Mouse (Mus musculus) cortical plate, adult 2 months (tissue): Measurements from ENCODE around the gene Mbtps1. TPM values are rescaled to one million over a fixed set of nuclear protein-coding genes. Genes with fewer than 3 reads are reported as not detected.

Experiments
- H3K27ac ChIP-seq: fragments of 200-500 bp; 2 replicates; pipeline ENCODE4 v1.5.1; 2012; ENCODE audit warnings: low read length, control low read depth, inconsistent platforms; ENCODE audit not compliant: insufficient read depth
- H3K4me1 ChIP-seq: fragments of 200-500 bp; 2 replicates; pipeline ENCODE4 v1.6.1; 2011; ENCODE audit warnings: low read length; ENCODE audit not compliant: control insufficient read depth, insufficient read depth
- H3K4me3 ChIP-seq: fragments of 200-500 bp; 2 replicates; pipeline ENCODE4 v1.5.1; 2011; ENCODE audit warnings: mild to moderate bottlenecking, low read length, control low read depth; ENCODE audit not compliant: insufficient read depth
- CTCF ChIP-seq: fragments of 200-500 bp; IDR thresholded peaks from 2 replicates; pipeline ENCODE4 v1.5.1; 2011; ENCODE audit warnings: mild to moderate bottlenecking, control low read depth, low read length; ENCODE audit not compliant: insufficient read depth; ENCODE audit errors: extremely low read depth
- POLR2A ChIP-seq: fragments of 200-500 bp; IDR thresholded peaks from 2 replicates; pipeline ENCODE4 v1.6.1; 2011; ENCODE audit warnings: mild to moderate bottlenecking, low read length, control low read depth; ENCODE audit not compliant: insufficient read depth; ENCODE audit errors: extremely low read depth
- polyA plus RNA-seq: library from polyadenylated mRNA; depleted of rRNA; stranded (reverse); fragments of >200 nt; gene quantifications from 2 replicates; pipeline ENCODE4 v1.2.3, GENCODE M21; 2012

The Mbtps1 gene
- polyA plus RNA-seq, 1 experiment, result 66.1 TPM

GRCm38 (mm10) chr8:119531973-119532372, 26.6 kb downstream of the Mbtps1 start:
- Histone ChIP-seq H3K27ac (no peak overlapping the region), H3K4me1 (peaks cover 7% of the 10 kb centered on the region), H3K4me3 (no peak overlapping the region)
- TF ChIP-seq CTCF, result no peak
- TF ChIP-seq POLR2A, result no peak

GRCm38 (mm10) chr8:119531397-119531796, 27.1 kb downstream of the Mbtps1 start:
- TF ChIP-seq CTCF (no peak), POLR2A (no peak)

GRCm38 (mm10) chr8:119530937-119531336, 27.6 kb downstream of the Mbtps1 start:
- no peak for TF ChIP-seq CTCF
- no peak for TF ChIP-seq POLR2A
- Histone ChIP-seq H3K4me1 (peaks cover 7% of the 10 kb centered on the region), H3K4me3 (no peak overlapping the region), H3K27ac (no peak overlapping the region)

More at GRCm38 (mm10) chr8:119531397-119531796, 27.1 kb downstream of the Mbtps1 start:
- Histone ChIP-seq H3K4me3 (no peak overlapping the region), H3K4me1 (peaks cover 7% of the 10 kb centered on the region), H3K27ac (no peak overlapping the region)

GRCm38 (mm10) chr8:119528762-119529161, 29.8 kb downstream of the Mbtps1 start:
- Histone ChIP-seq H3K4me3 (no peak overlapping the region), H3K27ac (no peak overlapping the region), H3K4me1 (peaks cover 7% of the 10 kb centered on the region)
- TF ChIP-seq POLR2A (no peak), CTCF (no peak)

- H3K27ac ChIP-seq, result no peak overlapping the region
- no peaks in the 10 kb centered on the region for H3K4me1 ChIP-seq
- TF ChIP-seq CTCF (peak; percentile 21; the same call in 1 of the 2 replicates), POLR2A (no peak)
These were observed 38.4 kb downstream of the Mbtps1 start for GRCm38 (mm10) chr8:119520102-119520501.

GRCm38 (mm10) chr8:119516674-119517073, 41.9 kb downstream of the Mbtps1 start:
- no peak for TF ChIP-seq CTCF
- TF ChIP-seq POLR2A, result no peak
- H3K27ac ChIP-seq, result no peak overlapping the region
- H3K4me1 ChIP-seq, result no peaks in the 10 kb centered on the region
- no peak overlapping the region for H3K4me3 ChIP-seq

More at GRCm38 (mm10) chr8:119520102-119520501, 38.4 kb downstream of the Mbtps1 start:
- H3K4me3 ChIP-seq, result no peak overlapping the region

- Histone ChIP-seq H3K4me1 (no peaks in the 10 kb centered on the region), H3K27ac (no peak overlapping the region), H3K4me3 (no peak overlapping the region)
- TF ChIP-seq POLR2A (no peak), CTCF (no peak)
These were observed 42.8 kb downstream of the Mbtps1 start for GRCm38 (mm10) chr8:119515767-119516166.

- H3K4me3 ChIP-seq, result no peak overlapping the region
- no peak overlapping the region for H3K27ac ChIP-seq
- no peaks in the 10 kb centered on the region for H3K4me1 ChIP-seq
- TF ChIP-seq CTCF, result no peak
- TF ChIP-seq POLR2A, result no peak
These were observed 43.6 kb downstream of the Mbtps1 start for GRCm38 (mm10) chr8:119514940-119515339.

- Histone ChIP-seq H3K4me1 (no peaks in the 10 kb centered on the region), H3K4me3 (no peak overlapping the region)
- TF ChIP-seq POLR2A, result no peak
- no peak for TF ChIP-seq CTCF
These were observed 45.1 kb downstream of the Mbtps1 start for GRCm38 (mm10) chr8:119513405-119513804.

GRCm38 (mm10) chr8:119511722-119512121, 46.8 kb downstream of the Mbtps1 start:
- H3K4me3 ChIP-seq, result no peak overlapping the region
- TF ChIP-seq POLR2A (no peak), CTCF (no peak)
- no peaks in the 10 kb centered on the region for H3K4me1 ChIP-seq
- H3K27ac ChIP-seq, result no peak overlapping the region

More at GRCm38 (mm10) chr8:119513405-119513804, 45.1 kb downstream of the Mbtps1 start:
- H3K27ac ChIP-seq, result no peak overlapping the region

GRCm38 (mm10) chr8:119510471-119510870, 48.1 kb downstream of the Mbtps1 start:
- no peak for TF ChIP-seq CTCF
- no peak for TF ChIP-seq POLR2A
- Histone ChIP-seq H3K27ac (no peak overlapping the region), H3K4me3 (no peak overlapping the region), H3K4me1 (no peaks in the 10 kb centered on the region)
